Mouse (Mus musculus): ENCODE data around the gene Osbpl3.

DNA sequence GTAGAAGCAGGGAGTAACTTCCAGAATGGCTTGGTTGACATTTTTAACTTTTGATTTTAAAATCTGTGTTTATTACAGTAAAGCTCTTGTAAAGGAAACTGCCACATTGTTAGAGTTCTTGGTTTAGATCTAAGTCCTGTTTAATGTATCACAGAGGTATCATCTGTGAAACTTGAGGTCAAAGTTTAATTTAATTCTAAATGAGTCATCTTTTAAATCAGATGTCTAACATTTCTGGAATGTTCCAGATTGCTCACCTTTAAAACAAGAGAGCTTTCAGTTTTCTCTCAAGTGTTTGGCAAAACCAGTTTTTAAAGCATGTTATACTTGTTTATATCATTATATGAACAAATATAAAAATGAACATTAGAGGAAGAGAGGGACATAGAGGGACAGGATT, 4.2 kb upstream of the Osbpl3 start:
- TF ChIP-seq CTCF (IDR thresholded peaks at IDR 0.05; ENCODE audit: extremely low read depth, insufficient read depth, low read length) (no peak), POLR2A (IDR thresholded peaks at IDR 0.05; ENCODE audit: extremely low read depth, insufficient read depth, low read length) (no peak)

All from cortical plate, adult 2 months (tissue).